Mouse (Mus musculus): Measurements from ENCODE around the gene Zfp280b. TPM values are rescaled to one million over a fixed set of nuclear protein-coding genes. Genes with fewer than 3 reads are reported as not detected.
"Not testable (repeated sequence)": the region's sequence is repeated elsewhere in the genome, so short reads cannot be mapped to it uniquely, and the experiment has no call there.

The Zfp280b gene
- total RNA-seq, 2 experiments from 2014 or later: 7.9 to 9.2 TPM

- DNase-seq (ENCODE audit: extremely low spot score in 1 of 2, low spot score in 2 of 2): no peak
- intact Hi-C loops (cut with DNase I): no loop called here
These were observed 4.5 kb upstream of the Zfp280b start for GRCm38 (mm10) chr10:76028016-76028366.

DNA sequence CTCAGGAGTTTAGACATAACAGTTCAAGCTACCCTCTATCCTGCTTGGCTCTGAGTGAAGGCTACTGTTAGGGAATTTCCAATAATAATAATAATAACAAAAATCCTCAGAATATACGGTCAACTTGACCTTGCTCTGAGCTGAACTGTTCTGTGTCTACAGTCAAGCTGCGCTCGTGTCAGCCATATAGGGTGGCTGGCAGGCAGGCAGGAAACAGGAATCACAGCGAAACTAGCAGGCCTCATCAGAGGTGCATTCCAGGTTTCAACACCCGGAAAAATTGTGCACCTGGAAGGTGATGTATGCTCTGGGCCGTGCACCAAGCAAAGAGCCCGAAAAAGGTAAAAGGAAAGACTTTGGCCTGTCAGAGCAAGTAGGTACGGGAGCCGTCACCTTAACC, 4.1 kb upstream of the Zfp280b start:
- intact Hi-C loops (cut with DNase I): no loop called here

GRCm38 (mm10) chr10:76029276-76029675, 3.2 kb upstream of the Zfp280b start:
- intact Hi-C loops (cut with DNase I): no loop called here
- no peak for DNase-seq (ENCODE audit: extremely low spot score in 1 of 2, low spot score in 2 of 2)

More for the DNA sequence above, 4.1 kb upstream of the Zfp280b start:
- DNase-seq (ENCODE audit: extremely low spot score in 1 of 2, low spot score in 2 of 2): no peak

- intact Hi-C loops (cut with DNase I): no loop called here
- DNase-seq (ENCODE audit: extremely low spot score in 1 of 2, low spot score in 2 of 2): no peak
These were observed 2.0 kb upstream of the Zfp280b start for GRCm38 (mm10) chr10:76030496-76030895.

- peak in 1 of 2 experiments; percentile 41 for DNase-seq (ENCODE audit: extremely low spot score in 1 of 2, low spot score in 2 of 2)
- intact Hi-C loops (cut with DNase I): no loop called here
These were observed 694 bp upstream of the Zfp280b start for GRCm38 (mm10) chr10:76031511-76032401.

DNA sequence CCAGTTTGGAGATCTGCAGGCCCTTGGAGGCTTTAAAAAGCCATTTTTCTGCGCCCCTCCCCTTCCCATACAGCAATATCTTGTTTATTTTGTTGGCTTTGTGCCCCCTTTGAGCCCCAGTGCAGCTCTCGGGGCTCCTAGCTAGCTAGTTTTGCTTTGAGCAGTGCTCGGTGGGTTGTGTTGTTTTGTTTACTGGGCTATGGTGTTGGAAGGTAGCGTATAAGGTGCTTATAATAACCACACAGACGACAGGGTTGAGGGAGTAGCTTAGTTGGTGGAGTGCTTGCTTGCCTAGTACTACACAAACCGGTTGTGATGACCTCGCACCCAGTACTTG, 637 bp downstream of the Zfp280b start:
- intact Hi-C loops (cut with DNase I): no loop called here

GRCm38 (mm10) chr10:76034001-76034600, 1.7 kb downstream of the Zfp280b start:
- no peak for DNase-seq (ENCODE audit: extremely low spot score in 1 of 2, low spot score in 2 of 2)
- intact Hi-C loops (cut with DNase I): no loop called here

More for the DNA sequence above, 637 bp downstream of the Zfp280b start:
- DNase-seq (ENCODE audit: extremely low spot score in 1 of 2, low spot score in 2 of 2): no peak

- intact Hi-C loops (cut with DNase I): no loop called here
- DNase-seq (ENCODE audit: extremely low spot score in 1 of 2, low spot score in 2 of 2): no peak
These were observed 2.8 kb downstream of the Zfp280b start for GRCm38 (mm10) chr10:76035277-76035676.

GRCm38 (mm10) chr10:76036962-76037361, 4.5 kb downstream of the Zfp280b start:
- DNase-seq (ENCODE audit: extremely low spot score in 1 of 2, low spot score in 2 of 2): no peak
- intact Hi-C loops (cut with DNase I): no loop called here

GRCm38 (mm10) chr10:76045343-76045742, 12.9 kb downstream of the Zfp280b start:
- no peak for DNase-seq (ENCODE audit: extremely low spot score in 1 of 2, low spot score in 2 of 2)
- intact Hi-C loops (cut with DNase I): no loop called here

- intact Hi-C loops (cut with DNase I): no loop called here
- DNase-seq (ENCODE audit: extremely low spot score in 1 of 2, low spot score in 2 of 2): no peak
These were observed 14.3 kb downstream of the Zfp280b start for GRCm38 (mm10) chr10:76046754-76047153.

DNA sequence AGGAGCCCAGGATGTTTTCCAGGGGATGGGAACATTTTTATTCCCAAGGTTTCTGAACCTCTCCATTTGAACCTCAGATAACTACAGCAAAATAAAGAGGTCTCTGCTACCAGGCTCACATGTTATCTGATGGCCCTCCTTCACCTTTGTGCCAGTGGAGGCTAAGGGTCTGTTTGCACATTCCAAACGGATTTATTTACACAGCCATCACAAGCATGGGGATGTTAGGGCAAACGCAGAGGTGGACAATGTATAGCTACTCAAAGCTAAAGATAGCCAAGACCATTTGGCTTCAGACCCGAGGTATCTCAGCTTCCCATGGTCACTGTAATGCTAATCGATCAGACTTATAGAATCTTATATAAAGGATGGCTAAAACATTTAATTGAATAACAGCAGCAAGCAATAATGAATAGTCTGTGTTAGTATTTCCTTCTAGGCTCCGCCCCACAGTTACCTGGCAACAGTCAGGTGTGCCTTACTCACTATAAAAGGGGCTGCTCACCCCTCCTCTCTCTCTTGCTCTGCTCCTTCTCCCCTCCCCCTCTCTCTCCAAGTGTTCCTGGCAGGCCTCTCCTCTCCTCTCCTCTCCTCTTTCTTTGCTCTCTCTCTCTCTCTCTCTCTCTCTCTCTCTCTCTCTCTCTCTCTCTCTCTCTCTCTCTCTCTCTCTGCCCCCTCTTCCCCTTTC, 14.9 kb downstream of the Zfp280b start:
- intact Hi-C loops (cut with DNase I): no loop called here
- DNase-seq (ENCODE audit: extremely low spot score in 1 of 2, low spot score in 2 of 2): no peak

GRCm38 (mm10) chr10:76048967-76049366, 16.5 kb downstream of the Zfp280b start:
- DNase-seq (ENCODE audit: extremely low spot score in 1 of 2, low spot score in 2 of 2): no peak
- intact Hi-C loops (cut with DNase I): no loop called here

GRCm38 (mm10) chr10:76051860-76052259, 19.4 kb downstream of the Zfp280b start:
- intact Hi-C loops (cut with DNase I): no loop called here
- DNase-seq (ENCODE audit: extremely low spot score in 1 of 2, low spot score in 2 of 2): no peak

- DNase-seq (ENCODE audit: extremely low spot score in 1 of 2, low spot score in 2 of 2): no peak
- intact Hi-C loops (cut with DNase I): no loop called here
These were observed 30.0 kb downstream of the Zfp280b start for GRCm38 (mm10) chr10:76062439-76062838.

GRCm38 (mm10) chr10:76067674-76068613, 35.5 kb downstream of the Zfp280b start:
- DNase-seq (ENCODE audit: extremely low spot score in 1 of 2, low spot score in 2 of 2): no peak
- intact Hi-C loops (cut with DNase I): no loop called here

GRCm38 (mm10) chr10:76072080-76072479, 39.6 kb downstream of the Zfp280b start:
- intact Hi-C loops (cut with DNase I); DNase-seq (ENCODE audit: extremely low spot score in 1 of 2, low spot score in 2 of 2): not testable (repeated sequence)

GRCm38 (mm10) chr10:76077008-76077407, 44.6 kb downstream of the Zfp280b start:
- intact Hi-C loops (cut with DNase I): not testable (repeated sequence)

More at GRCm38 (mm10) chr10:76077008-76077407, 44.6 kb downstream of the Zfp280b start:
- DNase-seq (ENCODE audit: extremely low spot score in 1 of 2, low spot score in 2 of 2): not testable (repeated sequence)
